Mouse (Mus musculus) urinary bladder, postnatal 25 days (tissue): ENCODE measurements at regions not wholly inside any gene's neighbourhood (a gene's known extent, or its start where the extent isn't known, plus 50 kb on each side); places are given as distances from the start of the nearest gene placed in this dataset.

Experiments
- DNase-seq: peaks from one replicate; pipeline ENCODE4 v3.0.0; 2022; ENCODE audit warnings: low spot score

DNA sequence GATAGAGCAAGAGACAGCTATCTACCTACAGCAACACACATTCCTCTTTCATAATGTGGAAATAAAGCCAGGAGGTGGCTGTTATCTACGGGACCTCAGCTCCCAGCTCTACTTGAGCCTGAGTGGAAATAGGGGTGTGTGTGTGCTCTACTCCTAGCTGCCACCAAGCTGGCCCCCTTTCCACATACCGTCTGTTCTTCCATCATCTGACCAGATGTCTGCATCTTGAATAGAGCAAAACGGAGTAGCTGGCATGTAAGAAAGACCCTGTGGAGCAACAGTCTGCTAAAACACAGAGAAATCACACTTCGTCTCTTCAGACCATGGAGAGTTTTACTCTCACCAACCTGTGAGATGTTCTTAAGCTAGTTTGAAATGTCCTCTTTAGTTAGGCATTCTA, 454.9 kb downstream of the 1700129C05Rik start:
- DNase-seq: no peak

- no peak for DNase-seq
Measured at GRCm38 (mm10) chr14:58678781-58679180, 463.9 kb downstream of the 1700129C05Rik start.

GRCm38 (mm10) chr14:58678126-58678656, 464.5 kb downstream of the 1700129C05Rik start:
- DNase-seq: no peak

GRCm38 (mm10) chr14:58675146-58675545, 467.5 kb downstream of the 1700129C05Rik start:
- no peak for DNase-seq

GRCm38 (mm10) chr14:58663946-58664345, 478.7 kb downstream of the 1700129C05Rik start:
- no peak for DNase-seq

GRCm38 (mm10) chr14:58662601-58663000, 480.1 kb downstream of the 1700129C05Rik start:
- peak; percentile 6 for DNase-seq

GRCm38 (mm10) chr14:58661416-58661815, 481.3 kb downstream of the 1700129C05Rik start:
- no peak for DNase-seq

DNA sequence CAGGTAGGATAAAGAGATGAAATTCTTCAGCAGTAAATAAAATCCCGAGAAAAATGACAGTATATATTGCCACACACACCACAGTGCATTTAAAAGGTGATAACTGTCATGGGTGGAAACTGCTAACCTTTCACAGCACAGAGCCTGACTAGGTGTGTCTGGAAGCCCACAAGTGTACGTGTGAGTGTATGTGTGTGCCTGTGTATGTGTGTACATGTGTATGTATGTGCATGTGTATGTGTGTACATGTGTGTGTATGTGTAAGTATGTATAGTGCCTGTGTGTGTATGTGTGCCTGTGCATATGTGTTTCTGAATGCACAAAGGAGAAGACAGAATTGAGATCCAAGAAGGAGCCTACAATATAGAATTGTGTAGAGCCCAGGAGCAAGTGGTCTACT, 485.4 kb downstream of the 1700129C05Rik start:
- no peak for DNase-seq

DNA sequence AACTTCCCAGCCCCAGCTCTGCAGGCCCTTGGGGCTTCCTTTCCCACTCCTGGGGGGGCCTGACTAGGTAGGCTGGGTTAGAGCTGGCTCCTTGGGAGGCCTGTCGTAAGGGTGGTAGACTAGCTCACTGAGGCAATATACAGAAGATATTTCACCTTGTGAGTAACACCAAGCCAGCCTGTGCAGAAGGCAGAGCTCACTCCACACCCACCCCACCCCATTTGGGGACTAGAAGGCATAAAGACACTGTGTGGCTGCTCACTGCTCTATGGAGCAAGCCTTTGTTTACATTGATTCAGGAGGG, 485.8 kb downstream of the 1700129C05Rik start:
- no peak for DNase-seq

GRCm38 (mm10) chr14:58656212-58656934, 486.3 kb downstream of the 1700129C05Rik start:
- DNase-seq: no peak

- DNase-seq: no peak
Measured at GRCm38 (mm10) chr14:58653026-58653425, 489.7 kb downstream of the 1700129C05Rik start.

DNA sequence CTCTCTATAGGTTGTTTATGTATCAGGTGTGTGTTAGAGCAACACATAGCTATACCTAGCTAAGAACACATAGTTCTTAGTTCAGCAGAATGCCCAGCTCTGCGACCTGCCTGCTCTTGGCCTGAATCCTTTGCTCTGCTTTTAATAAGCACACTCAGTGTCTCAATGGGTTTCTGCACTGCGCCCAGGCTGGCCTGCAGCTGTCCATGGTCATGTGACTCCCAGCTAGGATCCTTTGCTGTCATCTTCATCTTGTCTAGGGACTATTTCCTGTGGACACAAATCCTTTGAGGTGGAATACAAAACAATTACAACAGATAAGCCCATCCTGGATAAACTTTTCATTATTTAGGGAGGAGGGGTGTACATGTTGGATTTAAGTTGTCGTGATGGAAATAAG, 490.7 kb downstream of the 1700129C05Rik start:
- DNase-seq: no peak

GRCm38 (mm10) chr14:58651210-58651609, 491.5 kb downstream of the 1700129C05Rik start:
- DNase-seq: no peak

GRCm38 (mm10) chr14:58638337-58638696, 504.4 kb downstream of the 1700129C05Rik start:
- DNase-seq: no peak

- DNase-seq: no peak
Measured at GRCm38 (mm10) chr14:58637405-58638336, 505.0 kb downstream of the 1700129C05Rik start.

DNA sequence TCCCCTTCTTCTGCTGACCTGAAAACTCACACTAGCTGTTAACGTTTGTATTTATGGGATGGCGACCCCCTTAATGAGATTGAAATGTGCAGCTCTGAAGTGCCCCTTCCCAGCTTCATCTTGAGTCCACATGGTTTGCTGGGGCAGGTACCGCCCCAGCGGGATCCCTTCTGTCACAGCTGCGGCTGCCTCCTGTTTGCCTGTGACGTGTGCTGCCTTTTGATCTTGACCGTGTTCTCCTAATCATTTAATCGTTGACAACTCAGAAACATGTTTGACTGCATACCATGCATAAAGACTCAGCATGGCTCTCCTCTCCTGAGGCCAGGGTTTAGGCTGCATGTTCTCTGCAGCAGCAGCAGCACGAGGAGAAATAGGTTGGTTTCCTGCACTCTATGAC, 511.5 kb downstream of the 1700129C05Rik start:
- peak; percentile 10 for DNase-seq

DNA sequence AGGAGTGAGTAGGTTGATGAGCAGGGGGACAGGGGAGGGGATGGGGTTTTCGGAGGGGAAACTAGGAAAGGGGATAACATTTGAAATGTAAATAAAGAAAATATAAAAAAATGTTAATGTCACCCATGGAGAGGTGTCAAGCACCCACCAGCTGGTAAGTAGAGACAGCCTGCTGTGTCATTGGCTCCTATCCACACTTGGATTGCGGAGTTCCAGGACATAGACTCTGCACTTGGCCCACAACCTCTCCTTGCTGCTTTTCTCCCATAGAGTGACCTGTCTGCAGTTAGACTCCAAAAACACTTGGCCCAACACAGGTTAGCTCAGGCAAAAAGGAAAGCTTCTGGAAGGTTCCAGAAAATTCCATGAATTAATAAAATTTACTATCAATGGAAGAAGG, 514.4 kb downstream of the 1700129C05Rik start:
- DNase-seq: no peak

DNA sequence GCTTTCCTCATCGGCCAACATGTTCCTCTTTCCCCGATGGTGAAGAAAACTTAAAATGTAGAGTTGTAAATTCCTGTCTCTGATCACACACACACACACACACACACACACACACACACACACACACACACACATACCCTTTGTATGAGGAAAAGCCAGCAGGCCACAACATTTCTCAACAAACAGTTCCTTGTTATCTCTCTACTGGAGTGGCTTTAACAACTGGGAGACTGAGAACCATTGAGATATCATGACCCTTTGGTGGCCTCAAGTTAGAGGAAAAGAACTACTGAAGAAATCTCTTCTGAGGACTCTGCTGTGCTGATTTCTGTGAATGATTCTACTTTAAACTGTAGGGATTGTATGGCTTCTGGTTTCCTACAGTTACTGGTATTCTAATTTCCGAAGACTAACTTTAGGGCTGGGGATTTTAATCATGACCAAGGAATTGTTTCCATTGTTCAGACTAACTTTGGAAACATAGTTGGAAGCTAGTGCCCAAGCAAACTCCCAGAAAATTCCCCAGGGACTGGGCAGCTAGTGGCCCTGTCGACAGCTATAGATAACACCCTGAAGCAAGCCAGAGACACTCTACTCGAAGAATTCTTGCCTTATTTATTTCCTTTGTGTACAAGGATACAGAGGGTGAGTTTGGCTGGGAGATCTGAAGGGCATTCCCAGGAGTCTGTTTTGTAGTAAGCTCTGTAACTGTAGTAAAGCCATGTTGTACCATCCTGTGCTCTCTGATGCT, 516.0 kb downstream of the 1700129C05Rik start:
- no peak for DNase-seq

GRCm38 (mm10) chr14:58620186-58620585, 522.5 kb downstream of the 1700129C05Rik start:
- DNase-seq: no peak

DNA sequence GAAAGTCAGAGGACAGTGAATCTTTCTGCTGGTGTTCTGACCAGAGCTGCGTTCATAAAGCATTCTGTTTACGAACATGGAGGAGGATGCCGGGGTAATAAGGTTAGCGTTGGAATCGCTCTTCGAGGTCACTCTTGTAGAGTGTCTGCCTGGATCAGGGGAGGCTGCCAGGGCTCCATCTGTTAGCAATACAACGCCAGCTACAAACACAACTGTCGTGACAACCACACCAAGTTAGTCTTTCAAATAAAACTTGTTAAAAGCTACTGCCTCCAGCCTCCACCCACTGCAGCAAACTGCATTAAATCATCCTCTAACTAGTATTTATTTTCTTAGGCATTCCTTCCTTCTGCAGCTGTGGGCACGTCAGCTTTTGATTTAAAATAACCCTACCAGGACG, 525.0 kb downstream of the 1700129C05Rik start:
- no peak for DNase-seq

DNA sequence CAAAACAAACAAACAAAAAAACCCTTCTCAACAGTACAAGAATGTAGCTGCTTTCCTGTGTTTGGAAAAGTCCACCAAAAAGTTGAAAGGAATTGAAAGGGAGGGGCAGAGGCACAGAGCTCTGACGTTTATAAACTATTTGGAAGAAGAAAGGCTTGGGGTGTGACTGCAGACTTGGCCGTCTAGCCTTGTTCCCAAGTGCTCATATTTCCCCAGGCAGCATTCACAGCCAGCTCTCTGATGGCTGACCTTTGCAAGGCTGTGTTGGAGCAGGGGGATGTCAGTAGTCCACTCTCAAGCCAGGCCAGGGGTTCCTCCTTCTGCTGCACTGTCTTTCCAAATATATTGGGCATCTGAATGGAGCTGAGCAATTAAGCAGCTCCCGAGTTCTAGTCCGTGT, 534.5 kb downstream of the 1700129C05Rik start:
- no peak for DNase-seq

DNA sequence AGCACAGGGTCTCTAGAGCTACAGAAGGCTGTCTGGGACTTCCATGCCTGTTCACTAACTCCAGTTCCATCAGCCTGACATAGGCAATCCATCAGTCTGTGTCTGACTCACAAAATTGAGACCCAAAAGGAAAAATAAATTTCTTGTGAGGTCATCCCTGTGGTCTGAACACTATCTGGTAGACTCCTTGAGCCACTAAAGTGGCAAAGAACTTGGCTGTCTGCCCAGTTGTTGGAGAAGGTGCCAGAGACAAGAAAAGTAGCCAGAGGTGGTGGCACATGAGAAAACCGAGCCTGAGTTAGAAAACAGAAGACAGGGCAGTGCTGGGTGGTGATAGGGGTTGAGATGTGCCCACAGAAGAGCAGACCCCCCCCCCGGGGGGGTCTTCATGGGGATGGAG, 535.0 kb downstream of the 1700129C05Rik start:
- DNase-seq: no peak
